Mouse (Mus musculus): ENCODE data around the gene Gm3646.

Gene Gm3646

DNA sequence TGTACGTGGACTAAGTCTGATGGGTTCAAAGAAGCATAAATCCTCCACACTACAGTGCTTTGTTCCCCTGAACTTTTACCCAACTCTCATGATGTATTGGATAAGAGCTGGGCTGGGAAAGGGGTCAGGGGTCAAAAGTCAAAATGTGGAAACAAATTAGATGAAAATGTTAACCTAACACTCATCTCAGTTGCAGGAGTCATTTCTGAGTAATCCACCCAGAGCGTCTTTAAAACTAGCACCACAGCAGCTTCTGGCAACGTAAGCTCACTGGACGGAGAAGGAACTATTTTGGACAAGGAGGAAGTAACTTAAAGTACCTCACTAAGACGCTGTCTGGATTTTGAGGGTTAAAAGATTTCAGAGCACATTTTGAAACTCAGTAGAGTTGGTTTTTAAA is 20.5 kb downstream of the Gm3646 start:
- DNase-seq (ENCODE audit: extremely low read depth, insufficient read length, low spot score) = no peak

- no peak for DNase-seq (ENCODE audit: extremely low read depth, insufficient read length, low spot score)
Measured at GRCm38 (mm10) chr1:39781835-39782234, 23.3 kb downstream of the Gm3646 start.

- no peak for DNase-seq (ENCODE audit: extremely low read depth, insufficient read length, low spot score)
Measured at GRCm38 (mm10) chr1:39779111-39779980, 25.8 kb downstream of the Gm3646 start.

GRCm38 (mm10) chr1:39773991-39774729 is 31.0 kb downstream of the Gm3646 start:
- no peak for DNase-seq (ENCODE audit: extremely low read depth, insufficient read length, low spot score)

DNA sequence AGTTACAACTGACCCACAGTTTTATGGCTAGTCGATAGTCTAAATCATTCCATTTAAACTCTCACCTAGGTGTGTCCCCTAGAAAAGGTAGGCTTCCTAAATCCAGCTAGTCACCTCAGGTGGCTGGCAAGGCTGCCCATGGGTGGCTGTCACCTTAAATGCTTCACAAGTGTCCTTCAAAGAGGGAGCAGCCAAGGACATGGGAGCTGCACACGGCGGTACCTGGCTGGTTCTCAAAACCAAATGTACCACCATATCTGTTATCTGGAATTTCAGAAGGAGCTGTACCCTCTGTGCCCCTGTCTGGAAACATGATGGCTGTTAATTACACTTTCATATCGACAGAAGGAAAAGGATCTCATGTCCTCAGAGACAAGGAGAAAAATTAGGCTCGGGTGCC is 31.6 kb downstream of the Gm3646 start:
- no peak for DNase-seq (ENCODE audit: extremely low read depth, insufficient read length, low spot score)

DNA sequence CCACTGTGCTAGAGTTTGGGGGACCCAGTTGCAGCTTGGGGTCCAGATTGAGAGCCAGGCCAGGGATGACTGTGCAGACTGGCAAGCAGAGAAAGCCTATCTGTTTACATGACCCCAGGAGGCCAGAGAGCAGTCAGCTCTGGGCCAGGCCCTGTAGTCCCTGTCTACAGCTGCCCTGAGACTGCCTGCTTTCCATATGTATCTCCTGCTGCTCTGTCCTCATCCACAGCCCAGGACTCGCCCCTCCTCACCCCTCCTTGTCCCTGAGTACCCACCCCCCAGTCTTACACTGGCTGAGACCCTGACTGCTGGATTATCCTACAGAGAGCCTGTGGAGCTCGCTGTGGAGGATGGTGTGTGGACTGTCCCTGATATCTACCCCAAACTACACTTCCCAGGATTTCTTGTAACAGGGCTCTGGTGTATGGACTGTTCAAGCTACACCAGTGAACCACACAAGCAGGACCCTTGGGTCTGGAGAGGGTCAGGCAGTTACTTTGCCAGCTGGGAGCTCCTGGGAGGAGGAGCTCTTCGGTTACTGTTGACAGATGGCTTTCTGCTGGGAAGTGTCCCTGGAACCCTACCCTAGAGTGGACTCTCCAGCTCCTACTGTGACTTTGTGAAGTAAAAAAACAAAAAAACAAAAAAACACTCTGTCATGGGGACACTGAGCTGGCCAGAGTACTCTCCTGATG is 32.6 kb downstream of the Gm3646 start:
- DNase-seq (ENCODE audit: extremely low read depth, insufficient read length, low spot score) = no peak

DNA sequence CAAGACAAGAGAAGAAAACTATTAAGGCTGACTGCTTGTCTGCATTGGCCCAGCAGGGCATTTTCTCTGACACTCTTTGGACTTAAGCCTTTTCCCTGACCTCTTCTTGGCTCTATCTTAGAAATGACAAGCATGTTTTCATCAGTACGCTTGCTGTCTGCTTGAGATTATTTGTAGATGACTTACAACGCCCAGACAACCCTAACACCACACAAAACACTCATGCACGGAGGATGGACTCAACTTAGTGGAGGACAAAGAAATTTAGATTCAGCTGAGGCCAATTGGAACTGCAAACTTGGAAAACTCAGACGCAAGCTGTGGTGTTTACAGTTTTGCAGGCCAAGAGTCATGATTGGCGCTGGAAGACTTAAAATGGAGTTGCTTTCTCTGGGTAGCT is 34.7 kb downstream of the Gm3646 start:
- DNase-seq (ENCODE audit: extremely low read depth, insufficient read length, low spot score) = no peak

DNA sequence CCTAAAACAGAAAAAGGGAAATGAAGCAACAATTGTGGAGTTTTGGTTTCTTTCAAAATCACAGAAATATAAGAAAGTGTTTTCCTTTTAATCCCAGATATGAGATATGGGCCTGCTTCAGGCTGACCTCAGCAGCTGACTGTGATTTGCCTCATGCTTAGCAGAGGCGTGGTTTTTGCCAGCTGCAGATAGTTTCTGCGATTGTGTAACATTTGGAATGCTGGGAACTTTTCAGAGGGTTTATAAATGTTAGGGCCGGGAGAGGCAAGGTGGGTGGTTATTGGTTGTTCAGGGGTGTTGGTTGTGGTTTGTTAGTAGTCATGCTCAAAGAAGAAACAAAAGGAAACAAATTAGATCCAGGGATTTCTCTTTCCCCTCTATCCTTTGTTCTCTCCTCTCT is 37.1 kb downstream of the Gm3646 start:
- no peak for DNase-seq (ENCODE audit: extremely low read depth, insufficient read length, low spot score)

- DNase-seq (ENCODE audit: extremely low read depth, insufficient read length, low spot score) = no peak
Measured at GRCm38 (mm10) chr1:39765854-39766493, 39.2 kb downstream of the Gm3646 start.

DNA sequence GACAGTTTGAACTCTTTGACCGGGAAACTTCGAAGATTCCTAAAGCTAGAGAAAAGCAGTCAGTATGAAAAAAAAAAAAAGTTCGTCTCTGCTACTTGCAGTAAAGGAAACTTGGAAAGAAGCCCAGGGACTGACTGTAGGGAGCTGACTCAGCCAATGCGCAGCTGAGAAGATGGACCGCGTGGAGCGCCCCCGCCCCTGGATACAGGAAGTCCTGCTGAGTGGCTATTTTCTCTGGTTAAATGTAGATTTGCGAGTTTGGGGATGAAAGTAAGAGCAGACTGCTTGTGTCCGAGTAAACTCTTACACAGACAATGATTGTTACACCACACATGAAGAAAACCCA is 43.1 kb downstream of the Gm3646 start:
- peak; percentile 87 for DNase-seq (ENCODE audit: extremely low read depth, insufficient read length, low spot score)

GRCm38 (mm10) chr1:39761211-39762024 is 43.7 kb downstream of the Gm3646 start:
- peak; percentile 91 for DNase-seq (ENCODE audit: extremely low read depth, insufficient read length, low spot score)

DNA sequence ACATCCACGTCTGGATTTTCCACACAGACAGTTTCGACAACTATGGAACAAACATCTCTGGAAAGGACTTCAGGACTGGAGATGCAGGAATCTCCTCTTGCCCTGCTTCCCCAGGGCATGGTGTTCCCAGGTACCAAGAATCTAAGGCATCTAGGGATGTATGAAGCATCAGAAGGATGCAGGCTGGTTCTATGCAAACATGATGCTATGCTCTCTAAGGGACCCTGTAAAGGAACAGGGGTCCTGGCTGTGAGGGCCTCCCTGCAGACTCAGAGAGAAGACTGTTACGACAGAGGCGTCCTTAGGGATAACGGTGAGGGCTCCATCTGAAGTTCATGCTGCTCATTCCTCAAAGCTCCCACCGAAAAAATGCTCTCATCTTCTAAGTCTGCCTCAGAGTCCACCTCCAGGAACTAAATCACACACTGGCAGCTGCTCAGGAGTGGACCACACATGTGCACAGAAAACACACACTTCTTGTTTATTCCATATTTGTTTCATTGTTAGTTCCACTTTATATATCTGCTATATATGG is 44.9 kb downstream of the Gm3646 start:
- DNase-seq (ENCODE audit: extremely low read depth, insufficient read length, low spot score) = no peak

DNA sequence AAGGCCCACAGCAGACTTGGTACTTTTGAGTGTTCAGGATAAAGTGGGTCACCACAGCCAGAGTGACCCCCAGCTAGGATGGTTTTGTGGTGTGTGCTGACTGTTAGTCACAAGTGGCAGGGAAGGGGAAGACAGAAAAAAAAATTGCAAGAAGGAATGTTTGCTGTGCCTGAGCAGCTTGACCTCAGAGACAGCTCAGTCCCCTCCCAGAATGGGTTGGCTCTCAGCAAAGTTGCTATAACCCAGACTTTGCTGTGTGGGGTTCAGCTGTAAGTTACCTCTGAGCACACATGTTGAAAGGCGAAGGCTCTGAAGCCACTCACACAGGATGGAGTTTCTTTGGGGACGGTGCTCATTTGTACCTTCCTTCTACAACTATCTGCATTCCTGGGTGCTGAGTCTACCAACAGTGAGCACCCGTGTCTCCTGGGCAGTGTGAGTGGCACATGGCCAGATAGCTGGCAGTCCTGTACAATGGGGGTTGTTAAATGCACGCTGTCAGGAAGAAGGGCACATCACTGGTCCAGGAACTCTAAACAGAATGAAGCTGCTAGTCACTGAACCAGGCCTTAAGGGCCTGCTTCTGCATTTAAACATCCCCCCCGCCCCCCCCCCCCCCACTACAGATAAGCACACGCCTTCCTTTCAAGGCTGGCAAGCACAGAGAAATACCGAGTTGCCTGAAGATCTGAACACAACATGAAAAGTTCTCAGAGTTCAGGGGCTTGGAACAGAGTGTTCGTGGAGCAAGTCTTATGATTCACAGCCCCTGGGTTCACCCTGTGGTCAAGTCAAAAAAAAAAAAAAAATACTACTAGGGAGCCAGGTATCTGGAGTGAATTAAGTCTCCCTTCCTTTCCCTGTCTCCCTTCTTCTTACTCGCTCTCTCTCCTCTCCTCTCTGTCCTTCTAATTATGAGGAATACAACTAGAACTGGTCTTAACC is 45.6 kb downstream of the Gm3646 start:
- DNase-seq (ENCODE audit: extremely low read depth, insufficient read length, low spot score) = peak; percentile 84

- DNase-seq (ENCODE audit: extremely low read depth, insufficient read length, low spot score) = peak; percentile 67
Measured at GRCm38 (mm10) chr1:39758244-39758643, 46.9 kb downstream of the Gm3646 start.

GRCm38 (mm10) chr1:39756952-39757351 is 48.2 kb downstream of the Gm3646 start:
- DNase-seq (ENCODE audit: extremely low read depth, insufficient read length, low spot score) = no peak

DNA sequence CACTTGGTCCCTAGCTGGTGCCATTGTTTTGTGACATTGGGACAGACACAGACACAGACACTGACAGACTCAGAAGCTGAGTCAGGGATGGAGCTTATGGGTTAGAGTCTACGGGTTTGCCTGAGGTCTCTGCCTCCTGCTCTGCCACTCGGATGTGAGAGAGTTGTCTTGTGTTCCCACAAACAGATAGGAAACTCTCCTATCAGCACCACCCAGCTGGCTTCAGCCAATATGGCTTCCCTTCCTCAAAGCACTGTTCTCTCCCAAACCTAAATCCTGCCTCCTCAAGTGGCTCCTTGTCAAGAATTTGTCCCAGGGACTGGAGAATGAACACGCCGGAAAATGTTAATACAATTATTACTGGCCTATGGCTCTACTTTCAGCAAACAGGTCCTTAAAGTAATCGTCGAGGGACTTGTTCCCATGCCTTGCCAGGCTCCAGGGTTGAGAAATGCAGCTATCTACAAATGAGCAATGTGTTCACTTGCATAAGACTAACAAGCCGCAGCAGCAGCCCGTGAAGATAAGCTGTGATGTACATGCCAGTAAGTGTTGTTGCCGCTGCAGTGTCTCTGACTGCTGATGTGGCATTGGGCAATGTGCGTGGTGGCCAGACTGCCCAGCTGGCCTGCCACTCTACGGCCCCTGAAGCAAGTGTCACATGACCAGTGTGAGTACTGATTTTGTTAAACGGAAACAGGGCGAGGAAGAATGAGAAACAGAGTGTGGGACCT is 50.7 kb downstream of the Gm3646 start:
- peak; percentile 66 for DNase-seq (ENCODE audit: extremely low read depth, insufficient read length, low spot score)
